Mouse (Mus musculus) MEL (cell line): ENCODE measurements at regions not wholly inside any gene's neighbourhood (a gene's known extent, or its start where the extent isn't known, plus 50 kb on each side); places are given as distances from the start of the nearest gene placed in this dataset.
A peak's percentile ranks its signal among the peaks of the same experiment; 100 is the strongest.

Source experiments
- DNase-seq: peaks from one replicate; pipeline ENCODE4 v3.0.0; 2011; ENCODE audit warnings: low read depth, low spot score
- H3K27ac ChIP-seq: 2 replicates; pipeline ENCODE4 v1.5.1; 2012; ENCODE audit warnings: low read depth, mild to moderate bottlenecking, control low read depth, low read length, moderate library complexity; ENCODE audit not compliant: control insufficient read depth
- H3K27me3 ChIP-seq, 2 experiments: fragments of 150-350 bp in 1 of 2; sonication (generic) in 1 of 2; 2 replicates each; pipeline ENCODE4 v1.6.1; 2012; ENCODE audit warnings: low read length in 2 of 2, mild to moderate bottlenecking in 2 of 2, improper control_type of control experiment in 1 of 2, moderate library complexity in 1 of 2; ENCODE audit not compliant: insufficient read depth in 2 of 2, control insufficient read depth in 1 of 2
- H3K36me3 ChIP-seq, 2 experiments: 2 replicates each; pipeline ENCODE4 v1.6.1; 2012 to 2014; ENCODE audit warnings: low read length in 2 of 2, improper control_type of control experiment in 1 of 2, inconsistent platforms in 1 of 2, mild to moderate bottlenecking in 1 of 2; ENCODE audit not compliant: insufficient read depth in 2 of 2, control insufficient read depth in 1 of 2
- H3K4me1 ChIP-seq, 2 experiments: fragments of 150-350 bp in 1 of 2; sonication (generic) in 1 of 2; 2 replicates each; pipeline ENCODE4 v1.6.1; 2012; ENCODE audit warnings: low read length in 2 of 2, improper control_type of control experiment in 1 of 2, mild to moderate bottlenecking in 1 of 2; ENCODE audit not compliant: insufficient read depth in 2 of 2, control insufficient read depth in 1 of 2
- H3K4me3 ChIP-seq, 2 experiments: fragments of 150-350 bp in 1 of 2; sonication (generic) in 1 of 2; 2 replicates each; pipeline ENCODE4 v1.5.1; 2012; ENCODE audit warnings: low read depth in 2 of 2, low read length in 2 of 2, mild to moderate bottlenecking in 2 of 2, moderate library complexity in 2 of 2, control low read depth in 1 of 2, improper control_type of control experiment in 1 of 2; ENCODE audit not compliant: control insufficient read depth in 1 of 2, insufficient read depth in 1 of 2
- H3K79me2 ChIP-seq: 2 replicates; pipeline ENCODE4 v1.6.1; 2012; ENCODE audit warnings: mild to moderate bottlenecking, low read length, moderate library complexity; ENCODE audit not compliant: control insufficient read depth, poor library complexity, insufficient read depth
- H3K9ac ChIP-seq: 2 replicates; pipeline ENCODE4 v1.6.1; 2012; ENCODE audit warnings: low read depth, mild to moderate bottlenecking, control low read depth, low read length, moderate library complexity; ENCODE audit not compliant: control insufficient read depth, poor library complexity, severe bottlenecking
- H3K9me3 ChIP-seq: fragments of 150-350 bp; sonication (generic); replicated peaks from 2 replicates; pipeline ENCODE4 v1.6.1; 2012; ENCODE audit warnings: mild to moderate bottlenecking, low read length, improper control_type of control experiment, moderate library complexity; ENCODE audit not compliant: insufficient read depth
- CTCF ChIP-seq, 3 experiments: IDR thresholded peaks in 2 of 3; conservative IDR thresholded peaks in 1 of 3; 2 replicates each; pipeline ENCODE4 v1.5.1; 2011 to 2012; ENCODE audit warnings: low read length in 3 of 3, low read depth in 2 of 3, mild to moderate bottlenecking in 2 of 3, improper control_type of control experiment in 1 of 3, inconsistent platforms in 1 of 3, mixed read lengths in 1 of 3, moderate library complexity in 1 of 3; ENCODE audit not compliant: control insufficient read depth in 1 of 3, insufficient read depth in 1 of 3, poor library complexity in 1 of 3, severe bottlenecking in 1 of 3
- E2F4 ChIP-seq: IDR thresholded peaks from 2 replicates; pipeline ENCODE4 v1.6.1; 2011; ENCODE audit warnings: low read depth, low read length, improper control_type of control experiment, borderline replicate concordance
- ELF1 ChIP-seq: IDR thresholded peaks from 2 replicates; pipeline ENCODE4 v1.6.1; 2014; ENCODE audit warnings: low read depth, mild to moderate bottlenecking, inconsistent platforms, low read length, improper control_type of control experiment, moderate library complexity
- ETS1 ChIP-seq: IDR thresholded peaks from 2 replicates; pipeline ENCODE4 v1.6.1; 2012; ENCODE audit warnings: low read depth, mild to moderate bottlenecking, inconsistent platforms, low read length, improper control_type of control experiment, moderate library complexity
- GABPA ChIP-seq: IDR thresholded peaks from 2 replicates; pipeline ENCODE4 v1.6.1; 2012; ENCODE audit warnings: low read depth, mild to moderate bottlenecking, inconsistent platforms, low read length, improper control_type of control experiment, moderate library complexity
- JUND ChIP-seq: IDR thresholded peaks from 2 replicates; pipeline ENCODE4 v1.6.1; 2011; ENCODE audit warnings: low read depth, mild to moderate bottlenecking, improper control_type of control experiment, low read length
- KAT2A ChIP-seq: conservative IDR thresholded peaks from 2 replicates; pipeline ENCODE4 v1.6.1; 2012; ENCODE audit warnings: low read depth, low read length, improper control_type of control experiment, inconsistent platforms
- MAX ChIP-seq: IDR thresholded peaks from 2 replicates; pipeline ENCODE4 v1.6.1; 2011; ENCODE audit warnings: low read length, improper control_type of control experiment
- MEF2A ChIP-seq: IDR thresholded peaks from 2 replicates; pipeline ENCODE4 v1.6.1; 2014; ENCODE audit warnings: low read depth, mild to moderate bottlenecking, inconsistent platforms, low read length, improper control_type of control experiment; ENCODE audit not compliant: poor library complexity, insufficient replicate concordance, severe bottlenecking; ENCODE audit errors: extremely low read depth
- MXI1 ChIP-seq: IDR thresholded peaks from 2 replicates; pipeline ENCODE4 v1.6.1; 2011; ENCODE audit warnings: mild to moderate bottlenecking, low read depth, low read length, improper control_type of control experiment
- MYB ChIP-seq: IDR thresholded peaks from 2 replicates; pipeline ENCODE4 v1.6.1; 2011; ENCODE audit warnings: mild to moderate bottlenecking, low read depth, low read length, improper control_type of control experiment
- MYC ChIP-seq: IDR thresholded peaks from 2 replicates; pipeline ENCODE4 v1.6.1; 2011; ENCODE audit warnings: low read depth, mild to moderate bottlenecking, low read length, improper control_type of control experiment, moderate library complexity
- NELFE ChIP-seq: IDR thresholded peaks from 2 replicates; pipeline ENCODE4 v1.6.1; 2011; ENCODE audit warnings: low read depth, low read length, improper control_type of control experiment
- POLR2AphosphoS2 ChIP-seq: IDR thresholded peaks from 2 replicates; pipeline ENCODE4 v1.6.1; 2011; ENCODE audit warnings: low read length, improper control_type of control experiment
- RAD21 ChIP-seq: IDR thresholded peaks from 2 replicates; pipeline ENCODE4 v1.6.1; 2011; ENCODE audit warnings: mild to moderate bottlenecking, low read depth, low read length, improper control_type of control experiment
- RCOR1 ChIP-seq: IDR thresholded peaks from 2 replicates; pipeline ENCODE4 v1.6.1; 2012; ENCODE audit warnings: low read depth, mild to moderate bottlenecking, inconsistent platforms, low read length, improper control_type of control experiment
- SMC3 ChIP-seq: IDR thresholded peaks from 2 replicates; pipeline ENCODE4 v1.6.1; 2011; ENCODE audit warnings: low read depth, low read length, improper control_type of control experiment
- TBP ChIP-seq: IDR thresholded peaks from 2 replicates; pipeline ENCODE4 v1.8.0; 2011; ENCODE audit warnings: low read depth, low read length, improper control_type of control experiment
- TCF12 ChIP-seq: IDR thresholded peaks from 2 replicates; pipeline ENCODE4 v1.6.1; 2014; ENCODE audit warnings: low read depth, mild to moderate bottlenecking, inconsistent platforms, low read length, improper control_type of control experiment, moderate library complexity
- USF2 ChIP-seq, 2 experiments: IDR thresholded peaks; 2 replicates each; pipeline ENCODE4 v1.6.1; 2011 to 2012; ENCODE audit warnings: improper control_type of control experiment in 2 of 2, low read length in 2 of 2, borderline replicate concordance in 1 of 2, inconsistent platforms in 1 of 2, low read depth in 1 of 2, mild to moderate bottlenecking in 1 of 2; ENCODE audit not compliant: insufficient read depth in 1 of 2
- ZKSCAN1 ChIP-seq: IDR thresholded peaks from 2 replicates; pipeline ENCODE4 v1.6.1; 2012; ENCODE audit warnings: low read depth, mild to moderate bottlenecking, inconsistent platforms, low read length, improper control_type of control experiment, moderate library complexity
- ZMIZ1 ChIP-seq: IDR thresholded peaks from 2 replicates; pipeline ENCODE4 v1.6.1; 2012; ENCODE audit warnings: low read depth, mild to moderate bottlenecking, inconsistent platforms, low read length, improper control_type of control experiment, moderate library complexity
- ZNF384 ChIP-seq: IDR thresholded peaks from 2 replicates; pipeline ENCODE4 v1.6.1; 2012; ENCODE audit warnings: low read depth, mild to moderate bottlenecking, inconsistent platforms, low read length, improper control_type of control experiment

- H3K4me1 ChIP-seq: no peaks in the 10 kb centered on the region
- H3K36me3 ChIP-seq: no peaks in the 10 kb centered on the region
- DNase-seq: peak; percentile 10
- H3K27me3 ChIP-seq: peaks cover 2 to 5% of the 10 kb centered on the region in 2 experiments; a peak in 3 of 4 replicates
- TF ChIP-seq ETS1 (no peak), TBP (no peak), USF2 (IDR thresholded peaks at IDR 0.05; ENCODE audit: borderline replicate concordance in 1 of 2, insufficient read depth in 1 of 2, low read depth in 1 of 2, low read length in 2 of 2) (no peak), MAX (no peak), RAD21 (no peak), SMC3 (no peak), ZKSCAN1 (no peak), ZNF384 (no peak), MYB (no peak), NELFE (no peak), MXI1 (no peak), MEF2A (no peak), MYC (no peak), CTCF (IDR thresholded peaks at IDR 0.05 in 2 of 3, conservative IDR thresholded peaks at IDR 0.05 in 1 of 3; ENCODE audit: control insufficient read depth in 1 of 3, insufficient read depth in 1 of 3, low read depth in 2 of 3, low read length in 3 of 3, poor library complexity in 1 of 3, severe bottlenecking in 1 of 3) (no peak), ZMIZ1 (no peak), TCF12 (no peak), POLR2AphosphoS2 (no peak), E2F4 (no peak), GABPA (no peak)
- TF ChIP-seq, all 39 proteins: peak for 0
- H3K4me3 ChIP-seq: no peak overlapping the region
- no peak overlapping the region for H3K9ac ChIP-seq
- no peak overlapping the region for H3K27ac ChIP-seq
- H3K79me2 ChIP-seq: no peaks in the 10 kb centered on the region
- H3K9me3 ChIP-seq: no peaks in the 10 kb centered on the region
Measured at GRCm38 (mm10) chr9:62192424-62192892, 70.0 kb upstream of the Glce start.

GRCm38 (mm10) chr9:62190474-62190873 is 68.0 kb upstream of the Glce start:
- Histone ChIP-seq H3K9me3 (no peaks in the 10 kb centered on the region), H3K4me1 (no peaks in the 10 kb centered on the region), H3K4me3 (no peak overlapping the region), H3K79me2 (no peaks in the 10 kb centered on the region), H3K27ac (no peak overlapping the region), H3K9ac (no peak overlapping the region), H3K36me3 (no peaks in the 10 kb centered on the region), H3K27me3 (peaks cover 2 to 5% of the 10 kb centered on the region in 2 experiments; a peak in 3 of 4 replicates)
- DNase-seq: no peak
- TF ChIP-seq MEF2A: no peak
- TF ChIP-seq ZNF384: no peak
- no peak for TF ChIP-seq ELF1
- no peak for TF ChIP-seq E2F4
- TF ChIP-seq RCOR1: no peak
- no peak for TF ChIP-seq JUND
- TF ChIP-seq SMC3: no peak
- TF ChIP-seq ZMIZ1: no peak
- no peak for TF ChIP-seq KAT2A
